Mouse (Mus musculus) forelimb bud, embryonic 11.5 days (tissue): Measurements from ENCODE around the gene Gm8232.
"Not testable (repeated sequence)": the region's sequence is repeated elsewhere in the genome, so short reads cannot be mapped to it uniquely, and the experiment has no call there.

Experiments used
- DNase-seq: peaks from one replicate; pipeline ENCODE4 v3.0.0-alpha.2; 2012; ENCODE audit warnings: low read depth, low spot score

The Gm8232 gene

DNA sequence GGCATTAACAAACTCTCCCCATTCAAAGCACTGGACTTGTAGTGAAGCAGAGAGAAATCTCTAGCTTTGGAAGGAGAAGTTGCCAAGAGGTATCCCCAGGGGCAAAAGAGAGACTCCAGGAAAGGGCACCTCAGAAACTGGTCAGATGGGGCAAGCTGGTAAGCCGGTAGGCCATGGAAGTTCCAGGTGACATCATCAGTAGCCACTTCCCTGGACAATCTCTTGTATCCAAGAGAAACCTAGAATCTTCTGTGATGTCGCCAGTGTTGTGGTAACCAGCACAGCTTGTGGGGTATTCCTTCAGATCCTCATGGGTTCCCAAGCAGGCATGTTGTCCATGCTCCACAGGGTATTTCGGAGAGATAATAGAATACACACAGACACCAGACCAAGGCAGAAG lies at the start of gene Gm8232:
Gene Gm8232 (plus strand): TSS at position 301 of the 400 bp plus-strand sequence.
- DNase-seq, result not testable (repeated sequence)

DNA sequence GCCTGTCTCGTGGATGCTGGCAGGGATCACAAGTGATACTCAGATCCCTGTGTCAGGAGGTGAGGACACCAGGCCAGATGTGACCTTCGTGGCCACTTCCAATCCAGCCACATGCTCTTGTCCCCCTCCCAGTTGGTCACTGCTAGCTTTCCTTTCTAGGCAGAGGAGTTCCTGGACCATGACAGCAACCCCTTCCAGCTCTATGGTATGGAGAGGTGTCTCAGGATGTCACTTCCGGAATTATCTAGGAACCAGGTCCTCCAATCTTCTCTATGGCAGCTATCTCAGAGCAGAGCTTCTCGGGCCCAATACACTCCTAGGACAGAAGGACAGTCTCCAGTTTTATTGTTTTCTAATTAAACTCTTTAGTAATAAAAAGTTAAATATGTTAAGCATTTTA lies 49.2 kb upstream of the Gm8232 start:
- DNase-seq, result not testable (repeated sequence)

DNA sequence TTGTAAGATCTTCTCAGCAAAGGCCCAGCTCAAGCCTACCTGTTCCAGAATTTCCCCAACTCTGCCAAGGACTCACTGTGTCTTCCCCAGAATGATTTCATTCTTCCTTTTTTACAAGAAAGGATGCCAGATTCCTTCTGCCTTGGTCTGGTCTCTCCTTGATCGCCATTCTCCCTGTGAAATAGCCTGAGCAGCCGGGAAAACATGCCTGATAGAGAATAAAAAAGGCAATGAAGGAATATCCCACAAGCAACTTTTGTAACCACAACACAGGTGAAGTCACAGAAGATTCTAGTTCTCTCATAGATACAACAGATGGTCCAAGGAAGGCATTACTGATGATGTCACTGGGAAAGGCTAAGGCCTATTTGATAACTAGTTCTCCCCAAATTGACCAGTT lies 22.8 kb upstream of the Gm8232 start, which contains the start of gene Gm3371:
Gene Gm3371 (minus strand): TSS at position 101 of the 400 bp plus-strand sequence.
- not testable (repeated sequence) for DNase-seq
